Mouse (Mus musculus) v-Abl transformed pro-B cells (cell line): Measurements from ENCODE around the gene Timp2.

Source experiments
- in situ Hi-C, 2 experiments: fragments of 400-800 bp; cut with MboI; formaldehyde crosslinking; loops; one replicate each; pipeline ENCODE4 v1.15.1; 2025; ENCODE audit not compliant: unreplicated experiment in 2 of 2

Timp2 gene

GRCm38 (mm10) chr11:118343629-118344028 lies 11.9 kb downstream of the Timp2 start:
- in situ Hi-C loops: loop anchor here in 1 of 2 experiments (25.0 kb wide), 1 partner anchor 1606 kb away; no protein-coding TSS in a partner anchor

DNA sequence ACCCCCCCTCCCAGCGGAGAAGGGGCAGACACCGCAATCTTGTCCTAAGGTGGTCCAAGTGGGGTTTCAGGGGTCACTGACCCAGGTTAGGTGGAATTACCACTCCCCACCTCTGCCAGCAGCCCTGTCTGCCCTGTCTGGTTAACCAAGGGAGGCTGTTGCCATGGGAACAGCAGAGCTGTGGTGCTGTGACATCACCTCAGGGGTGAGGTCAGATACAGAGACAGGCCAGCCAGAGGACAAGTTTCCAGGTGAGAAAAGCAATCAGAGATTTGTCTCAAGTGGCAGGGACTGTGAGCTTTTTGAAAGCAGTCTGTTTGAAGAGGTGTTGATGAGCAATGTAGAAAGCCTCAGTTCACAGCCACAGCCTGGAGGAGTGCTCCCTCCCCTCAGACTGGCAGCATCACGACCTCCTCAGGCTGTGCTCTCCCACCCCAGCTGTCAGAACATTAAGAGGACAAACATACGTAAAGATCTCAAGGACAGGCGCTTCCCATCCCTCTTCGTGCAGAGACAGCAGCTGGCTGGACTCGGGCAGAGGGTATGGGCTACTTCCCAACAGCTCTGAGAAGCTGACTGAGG lies 13.0 kb downstream of the Timp2 start, which contains the start of gene Cep295nl:
Cep295nl (minus strand) TSS at position 101 of the 582 bp plus-strand sequence.
- in situ Hi-C loops: loop anchor here in 1 of 2 experiments (25.0 kb wide), 1 partner anchor 1605 kb away; no protein-coding TSS in a partner anchor

DNA sequence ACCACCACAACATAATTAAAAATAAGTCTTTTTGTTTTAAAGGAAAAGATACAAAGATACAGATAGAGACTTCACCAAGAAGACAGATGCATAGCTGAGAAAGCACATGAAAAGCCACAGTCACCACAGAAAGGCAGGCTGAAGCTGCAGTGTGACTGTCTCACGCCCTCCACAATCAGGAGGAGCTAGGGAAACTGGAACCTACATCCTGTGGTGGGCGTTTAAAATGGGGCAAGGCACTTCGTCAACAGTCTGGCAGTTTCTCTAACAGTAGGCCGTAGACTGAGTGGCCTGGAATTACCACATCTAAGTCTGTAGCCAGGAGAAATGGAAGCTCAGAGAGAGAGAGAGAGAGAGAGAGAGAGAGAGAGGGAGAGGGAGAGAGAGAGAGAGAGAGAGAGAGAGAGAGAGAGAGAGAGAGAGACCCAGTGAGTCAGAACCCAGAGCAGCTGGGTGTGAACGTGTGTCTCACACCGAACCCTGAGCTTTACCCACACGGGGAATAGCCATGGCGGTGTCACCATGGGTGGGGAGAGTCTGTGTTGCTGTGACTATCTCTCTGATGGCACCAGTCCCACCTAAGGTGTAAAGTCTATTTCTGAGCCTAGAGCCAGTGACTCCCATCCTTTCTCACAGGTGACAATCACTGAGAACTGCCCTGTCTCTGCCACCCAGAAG lies 17.9 kb downstream of the Timp2 start:
- in situ Hi-C loops: loop anchor here in 1 of 2 experiments (25.0 kb wide), 1 partner anchor 1600 kb away; no protein-coding TSS in a partner anchor

GRCm38 (mm10) chr11:118333431-118333830 lies 22.1 kb downstream of the Timp2 start:
- in situ Hi-C loops: loop anchor here in 1 of 2 experiments (25.0 kb wide), 1 partner anchor 1596 kb away; no protein-coding TSS in a partner anchor

DNA sequence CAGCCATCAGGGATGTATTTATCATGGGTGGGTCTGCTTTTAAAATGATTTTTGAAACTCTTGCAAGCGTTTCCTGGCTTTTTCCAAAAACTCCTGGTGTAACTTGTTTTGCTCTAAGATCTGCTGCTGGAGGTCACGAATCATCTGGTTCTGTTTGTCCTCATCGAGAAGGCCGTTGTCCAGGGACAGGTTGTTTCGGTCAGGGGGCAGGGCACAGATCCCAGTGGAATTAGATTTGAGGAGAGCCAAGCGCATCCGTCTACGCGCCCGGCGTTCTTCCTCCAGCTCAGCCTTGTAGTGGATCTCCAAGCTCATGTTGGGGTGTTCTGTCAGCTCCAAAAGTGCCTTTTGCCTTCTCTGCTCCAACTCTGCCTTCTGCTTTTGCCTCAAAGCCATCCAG lies 23.2 kb downstream of the Timp2 start:
- in situ Hi-C loops: loop anchor here in 1 of 2 experiments (25.0 kb wide), 1 partner anchor 1595 kb away; no protein-coding TSS in a partner anchor

GRCm38 (mm10) chr11:118330777-118331176 lies 24.8 kb downstream of the Timp2 start:
- in situ Hi-C loops: loop anchor here in 1 of 2 experiments (25.0 kb wide), 1 partner anchor 1593 kb away; no protein-coding TSS in a partner anchor

GRCm38 (mm10) chr11:118330361-118330760 lies 25.2 kb downstream of the Timp2 start:
- in situ Hi-C loops: loop anchor here in 1 of 2 experiments (25.0 kb wide), 1 partner anchor 1593 kb away; no protein-coding TSS in a partner anchor

DNA sequence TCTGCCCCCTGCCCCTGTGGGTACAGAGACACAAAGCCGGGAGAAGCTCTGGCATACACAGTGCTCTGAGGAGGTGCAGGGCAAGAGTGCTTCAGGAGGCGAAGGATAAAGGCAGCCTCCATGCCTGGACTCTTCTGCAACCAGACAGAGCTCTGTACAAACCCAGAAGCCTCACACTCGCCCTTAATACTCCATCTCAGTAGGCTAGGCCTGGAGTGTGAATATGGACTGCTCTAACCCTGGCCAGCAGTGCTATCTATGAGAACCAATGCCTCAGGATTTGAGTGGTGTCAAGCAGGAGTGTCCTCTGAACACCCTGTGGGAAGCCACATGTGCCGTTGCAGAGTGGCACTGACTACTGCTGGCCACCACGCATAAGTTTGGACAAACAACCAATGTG lies 26.6 kb downstream of the Timp2 start:
- in situ Hi-C loops: loop anchor here in 1 of 2 experiments (25.0 kb wide), 1 partner anchor 1592 kb away; no protein-coding TSS in a partner anchor

DNA sequence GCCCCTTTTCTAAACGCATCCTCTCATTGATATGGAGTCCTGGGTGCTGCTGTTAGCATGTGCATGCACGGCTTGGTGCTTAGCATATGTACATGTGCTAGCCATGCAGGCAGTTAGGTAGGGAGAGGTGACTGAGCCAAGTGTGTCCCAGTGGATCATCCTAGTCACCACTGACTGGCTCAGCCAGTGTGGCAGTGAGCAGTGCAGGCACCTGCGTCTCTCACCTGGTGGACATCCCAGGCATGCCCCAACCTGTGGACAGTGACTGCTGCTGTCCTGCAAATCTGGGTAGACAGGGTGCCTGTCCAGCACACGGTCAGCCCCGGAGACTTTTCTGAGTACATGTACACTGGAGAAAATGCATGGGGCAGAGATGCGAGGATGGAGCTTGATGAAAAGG lies 27.0 kb downstream of the Timp2 start:
- in situ Hi-C loops: loop anchor here in 1 of 2 experiments (25.0 kb wide), 1 partner anchor 1591 kb away; no protein-coding TSS in a partner anchor

GRCm38 (mm10) chr11:118326991-118327971 lies 28.3 kb downstream of the Timp2 start:
- in situ Hi-C loops: loop anchor here in 1 of 2 experiments (25.0 kb wide), 1 partner anchor 1590 kb away; no protein-coding TSS in a partner anchor

DNA sequence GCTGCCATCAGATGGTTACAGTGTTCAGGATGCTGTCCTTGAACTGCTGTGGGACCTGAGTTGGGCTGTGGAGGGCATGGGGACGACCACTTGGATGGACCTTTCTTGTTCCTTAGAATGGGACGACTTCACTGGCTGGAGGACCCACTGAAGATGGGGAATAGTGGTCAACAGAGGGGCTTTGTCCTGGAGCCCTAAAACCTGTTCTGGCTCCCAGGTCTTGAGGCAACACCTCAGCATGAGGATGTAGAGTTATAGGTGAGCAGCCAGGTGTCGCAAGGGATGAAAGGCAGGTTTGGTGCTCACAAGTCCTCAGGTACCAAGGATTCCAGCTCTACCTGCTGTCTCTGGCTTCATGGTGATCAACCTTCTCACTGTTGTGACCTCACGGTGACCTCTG lies 29.0 kb downstream of the Timp2 start:
- in situ Hi-C loops: loop anchor here in 1 of 2 experiments (25.0 kb wide), 1 partner anchor 1589 kb away; no protein-coding TSS in a partner anchor

GRCm38 (mm10) chr11:118324541-118324940 lies 31.0 kb downstream of the Timp2 start:
- in situ Hi-C loops: loop anchor here in 1 of 2 experiments (25.0 kb wide), 1 partner anchor 937 kb away; no protein-coding TSS in a partner anchor

DNA sequence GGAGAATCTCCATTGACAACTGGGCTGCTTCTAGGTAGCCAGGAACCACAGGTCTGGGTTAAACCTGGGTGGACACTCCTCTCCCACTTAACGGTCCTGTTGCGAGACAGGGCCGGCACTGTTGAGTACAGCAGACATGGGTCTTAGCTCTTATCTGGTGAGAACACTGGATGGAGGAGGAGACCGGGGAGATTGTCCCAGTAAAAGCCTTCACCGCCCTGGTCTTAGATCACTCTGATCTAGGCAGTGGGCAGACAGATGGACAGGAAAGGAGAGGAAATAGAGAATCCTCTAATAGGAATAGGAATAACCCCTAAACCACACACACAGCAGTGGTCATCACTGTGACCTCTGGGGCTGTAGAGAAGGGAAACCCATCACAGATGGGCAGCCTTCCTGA lies 31.6 kb downstream of the Timp2 start:
- in situ Hi-C loops: loop anchor here in 1 of 2 experiments (25.0 kb wide), 1 partner anchor 937 kb away; no protein-coding TSS in a partner anchor

DNA sequence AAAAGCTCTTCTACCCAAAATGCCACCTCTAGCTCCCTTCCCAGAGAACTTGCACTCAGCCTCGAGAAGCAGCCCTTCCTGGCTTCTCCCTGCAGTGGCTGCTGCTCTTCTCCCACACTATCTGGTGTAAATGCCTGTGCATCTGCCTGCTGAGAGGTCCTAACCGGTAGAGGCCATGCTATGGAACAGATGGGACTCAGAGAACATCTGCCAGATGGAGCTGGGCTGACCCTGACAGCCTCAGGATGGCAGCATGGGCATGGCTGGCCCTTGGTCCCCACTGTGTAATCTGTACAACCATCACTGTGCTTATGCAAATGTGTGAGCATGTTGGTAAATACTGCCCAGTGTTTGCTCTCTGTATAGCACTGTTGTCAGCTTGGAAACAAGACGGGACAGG lies 32.9 kb downstream of the Timp2 start:
- in situ Hi-C loops: loop anchor here in 1 of 2 experiments (25.0 kb wide), 1 partner anchor 935 kb away; no protein-coding TSS in a partner anchor

DNA sequence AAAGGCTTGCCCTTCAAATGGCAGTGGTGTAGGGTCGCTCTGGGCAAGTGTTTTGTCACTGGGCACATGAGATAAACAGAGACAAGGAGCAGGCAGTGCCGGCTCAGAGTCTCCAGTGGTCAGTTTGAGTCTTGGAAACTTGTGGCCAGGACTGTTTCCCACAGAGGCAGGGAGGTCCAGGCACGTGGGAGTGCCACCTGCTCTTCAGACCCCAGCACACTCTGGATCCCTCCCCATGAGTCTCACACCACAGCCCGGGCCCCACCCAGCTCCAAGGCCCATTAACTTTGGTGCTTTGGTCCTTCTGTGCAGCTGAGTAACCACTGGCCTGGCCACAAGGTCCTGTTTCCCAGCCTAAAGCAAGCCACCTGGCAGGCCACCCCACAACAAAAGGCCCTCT lies 33.6 kb downstream of the Timp2 start:
- in situ Hi-C loops: loop anchor here in 1 of 2 experiments (25.0 kb wide), 1 partner anchor 935 kb away; no protein-coding TSS in a partner anchor

DNA sequence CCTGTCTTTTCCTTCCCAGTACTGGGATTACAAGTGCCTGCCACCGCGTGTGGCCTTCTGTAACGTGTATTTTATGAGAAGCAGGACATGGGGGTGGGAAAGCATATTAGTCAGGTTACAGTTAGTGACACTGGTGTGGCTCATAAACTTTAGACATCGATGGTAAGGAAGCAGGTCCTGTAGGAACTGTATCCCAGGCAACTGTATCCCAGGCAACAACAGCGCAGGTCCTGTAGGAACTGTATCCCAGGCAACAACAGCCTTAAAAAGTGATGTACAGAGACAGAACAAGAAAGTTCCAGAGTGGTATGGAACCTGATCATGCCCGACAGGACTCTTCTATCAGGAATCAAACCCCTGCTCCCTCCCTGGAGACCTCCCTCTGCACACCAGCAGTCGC lies 34.0 kb downstream of the Timp2 start:
- in situ Hi-C loops: loop anchor here in 1 of 2 experiments (25.0 kb wide), 1 partner anchor 934 kb away; no protein-coding TSS in a partner anchor

DNA sequence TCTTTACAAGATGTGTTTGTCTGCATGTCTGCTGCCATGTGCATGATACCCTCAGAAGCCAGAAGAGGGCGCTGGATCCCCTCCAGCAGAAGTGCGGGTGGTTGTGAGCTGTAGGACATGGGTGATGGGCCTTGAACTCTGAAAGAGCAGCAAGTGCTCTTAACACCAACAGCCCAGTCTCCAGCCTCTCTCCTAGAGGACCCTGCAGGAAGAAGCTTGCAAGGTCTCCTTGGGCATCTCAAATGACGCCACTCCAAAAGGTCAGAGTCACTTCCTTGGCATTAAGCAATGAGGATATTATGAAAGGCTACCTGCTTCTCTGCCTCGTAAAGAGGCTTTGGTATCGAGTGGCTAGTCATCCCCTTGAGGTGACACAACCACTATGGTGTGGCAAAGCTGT lies 36.9 kb downstream of the Timp2 start:
- in situ Hi-C loops: loop anchor here in 1 of 2 experiments (25.0 kb wide), 1 partner anchor 931 kb away; no protein-coding TSS in a partner anchor

- in situ Hi-C loops: loop anchor here in 1 of 2 experiments (25.0 kb wide), 1 partner anchor 930 kb away; no protein-coding TSS in a partner anchor
Measured at GRCm38 (mm10) chr11:118317129-118317528, 38.4 kb downstream of the Timp2 start.

GRCm38 (mm10) chr11:118316231-118316806 lies 39.2 kb downstream of the Timp2 start:
- in situ Hi-C loops: loop anchor here in 1 of 2 experiments (25.0 kb wide), 1 partner anchor 929 kb away; no protein-coding TSS in a partner anchor
